12 mouse cellular contexts compared by ENCODE assay signal in the genomic region with DNA sequence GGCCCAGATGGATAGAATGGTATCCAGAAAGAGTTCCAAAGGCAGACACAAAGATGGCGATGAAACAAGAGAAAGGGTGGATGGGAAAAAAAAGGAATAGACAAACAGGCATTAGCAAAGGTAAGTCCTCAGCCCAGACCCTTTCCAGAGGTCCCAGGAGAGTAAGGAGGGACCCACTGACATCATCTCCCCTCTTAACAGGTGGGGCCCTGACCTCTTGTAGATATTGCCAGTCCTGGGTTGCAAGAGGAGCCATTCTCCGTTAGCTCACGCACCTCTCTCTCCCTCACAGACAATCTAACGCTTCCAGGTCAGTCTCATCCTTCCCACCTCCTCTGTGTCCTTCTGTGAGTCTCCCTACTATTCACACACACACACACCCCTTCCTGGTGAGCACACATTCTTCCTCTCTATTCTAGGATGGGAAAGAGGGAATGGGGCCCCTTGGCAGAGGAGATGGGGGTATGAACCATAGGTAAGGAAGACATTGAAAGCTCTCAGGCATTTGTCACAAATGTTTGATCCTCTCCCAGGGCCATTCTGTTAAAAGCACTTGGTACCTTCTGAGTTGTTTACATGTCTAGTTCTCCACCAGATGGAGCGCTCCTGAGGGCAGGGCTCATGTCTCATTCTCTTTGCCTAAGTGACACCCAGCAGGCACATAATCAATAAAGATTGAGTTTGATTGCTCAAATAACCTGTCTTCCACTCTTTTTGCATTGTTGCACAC. TPM values are rescaled to one million over a fixed set of nuclear protein-coding genes. Genes with fewer than 3 reads are reported as not detected.
DNase-seq lines count a peak whose midpoint lies in the region; ATAC-seq and TF ChIP-seq lines count a peak whose summit lies in the region.
"Had no signal": no experiment of that assay in that cellular context is flagged by ENCODE, and none has a peak within 500 bp of the region (broad histone marks: within the 10 kb centered on the region; RNA-seq: fewer than 3 reads in every experiment).

No protein-coding gene starts in this region.

- peaks cover 17% of the 10 kb centered on the region for H3K27me3 ChIP-seq in CH12.LX (replicated peaks)
- H3K27me3 ChIP-seq in MEL (ENCODE audit: control insufficient read depth in 1 of 2, insufficient read depth in 2 of 2, low read length in 2 of 2) = peaks cover 2% of the 10 kb centered on the region in 2 experiments; a peak in 3 of 4 replicates
- peaks cover 64% of the 10 kb centered on the region for H3K27me3 ChIP-seq in embryonic facial prominence, embryonic 13.5 days

- H3K4me3 ChIP-seq in CH12.LX (replicated peaks in 1 of 3; ENCODE audit: low read depth in 2 of 3, low read length in 2 of 3, poor library complexity in 1 of 3) = no peak overlapping the region
- no peak overlapping the region for H3K4me3 ChIP-seq in MEL (ENCODE audit: control insufficient read depth in 1 of 2, insufficient read depth in 1 of 2, low read depth in 2 of 2, low read length in 2 of 2)
- H3K4me3 ChIP-seq in embryonic facial prominence, embryonic 13.5 days = peak overlapping the region; percentile 71; the same call in 1 of the 2 replicates

- TF ChIP-seq CTCF in CH12.LX (conservative IDR thresholded peaks at IDR 0.05 in 1 of 2, IDR thresholded peaks at IDR 0.05 in 1 of 2; ENCODE audit: low read depth in 2 of 2, low read length in 2 of 2) = no peak
- peak in 1 of 3 experiments; percentile 13; a peak in 2 of 6 replicates for TF ChIP-seq CTCF in MEL (IDR thresholded peaks at IDR 0.05 in 2 of 3, conservative IDR thresholded peaks at IDR 0.05 in 1 of 3; ENCODE audit: control insufficient read depth in 1 of 3, insufficient read depth in 1 of 3, low read depth in 2 of 3, low read length in 3 of 3, poor library complexity in 1 of 3, severe bottlenecking in 1 of 3)

- TF ChIP-seq RAD21 in CH12.LX (IDR thresholded peaks at IDR 0.05; ENCODE audit: low read depth, low read length) (no peak), MEL (IDR thresholded peaks at IDR 0.05; ENCODE audit: low read depth, low read length) (no peak)

- ATAC-seq in embryonic facial prominence, embryonic 13.5 days (ENCODE audit: insufficient number of reproducible peaks, insufficient read depth, low FRiP score, low TSS enrichment, low read depth) = no peak

- no peak for TF ChIP-seq POLR2A in CH12.LX (IDR thresholded peaks at IDR 0.05; ENCODE audit: low read depth, low read length)
- TF ChIP-seq POLR2A in MEL (IDR thresholded peaks at IDR 0.05; ENCODE audit: control insufficient read depth in 1 of 2, insufficient read depth in 1 of 2, low read depth in 1 of 2, low read length in 2 of 2, poor library complexity in 1 of 2) = no peak

- in situ Hi-C loops in CH12.LX (cut with MboI; ENCODE audit: low pct_ligation_motif_present, low pct_unique_long_range_greater_than_20kb, low sequenced_read_pairs) = no loop called here

- no peak overlapping the region for H3K4me2 ChIP-seq in CH12.LX (ENCODE audit: insufficient read depth, low read depth, poor library complexity, severe bottlenecking)
- no peak overlapping the region for H3K4me2 ChIP-seq in embryonic facial prominence, embryonic 13.5 days
- H3K4me2 ChIP-seq: liver, embryonic 11.5 days had no signal

- H3K4me1 ChIP-seq in CH12.LX (ENCODE audit: control insufficient read depth in 1 of 2, insufficient read depth in 2 of 2) = peaks cover 23 to 34% of the 10 kb centered on the region in 2 experiments
- H3K4me1 ChIP-seq in MEL (ENCODE audit: control insufficient read depth in 1 of 2, insufficient read depth in 2 of 2, low read length in 2 of 2) = peaks cover 0 to 11% of the 10 kb centered on the region in 2 experiments; a peak in 1 of 4 replicates
- peaks cover 47% of the 10 kb centered on the region for H3K4me1 ChIP-seq in embryonic facial prominence, embryonic 13.5 days

- H3K9ac ChIP-seq in CH12.LX (ENCODE audit: insufficient read depth, low read depth) (no peak overlapping the region), MEL (ENCODE audit: control insufficient read depth, low read depth, low read length, poor library complexity, severe bottlenecking) (no peak overlapping the region)
- no peak overlapping the region for H3K9ac ChIP-seq in embryonic facial prominence, embryonic 13.5 days

- H3K36me3 ChIP-seq in CH12.LX (replicated peaks in 1 of 2; ENCODE audit: control insufficient read depth in 1 of 2, insufficient read depth in 1 of 2, low read length in 1 of 2) (no peaks in the 10 kb centered on the region), MEL (ENCODE audit: control insufficient read depth in 1 of 2, insufficient read depth in 2 of 2, low read length in 2 of 2) (no peaks in the 10 kb centered on the region)
- H3K36me3 ChIP-seq in embryonic facial prominence, embryonic 13.5 days = peaks cover 27% of the 10 kb centered on the region

- H3K9me3 ChIP-seq in CH12.LX (replicated peaks; ENCODE audit: low read length) (peaks cover 2% of the 10 kb centered on the region), MEL (replicated peaks; ENCODE audit: insufficient read depth, low read length) (no peaks in the 10 kb centered on the region)
- H3K9me3 ChIP-seq in embryonic facial prominence, embryonic 13.5 days = no peaks in the 10 kb centered on the region

- dilution Hi-C loops in CH12.LX (cut with MboI; ENCODE audit: extremely low pct_ligation_motif_present, extremely low pct_unique_long_range_greater_than_20kb, low sequenced_read_pairs) = no loop called here

- 77% methylated on average over 5 of the region's 5 CpGs for WGBS in embryonic facial prominence, embryonic 13.5 days

- H3K27ac ChIP-seq in CH12.LX (ENCODE audit: insufficient read depth, low read depth) (no peak overlapping the region), MEL (ENCODE audit: control insufficient read depth, low read depth, low read length) (no peak overlapping the region)
- H3K27ac ChIP-seq in embryonic facial prominence, embryonic 13.5 days = no peak overlapping the region

- TF ChIP-seq EP300 in CH12.LX (IDR thresholded peaks at IDR 0.05; ENCODE audit: low read length) (no peak), MEL (IDR thresholded peaks at IDR 0.05; ENCODE audit: low read depth in 1 of 2, low read length in 2 of 2) (no peak)

- no peak for DNase-seq in CH12.LX (ENCODE audit: extremely low read depth)
- DNase-seq in MEL (ENCODE audit: low read depth, low spot score) = no peak
- DNase-seq in induced T-regulatory cell, adult 2 months (ENCODE audit: low read depth) = peak; percentile 39
- DNase-seq in heart, adult 18-20 months = no peak
- DNase-seq in ovary, adult 18-20 months (ENCODE audit: low spot score) = no peak
- no peak for DNase-seq in thymus, postnatal 14 days
- no peak for DNase-seq in adrenal gland, postnatal 36 days
- DNase-seq: kidney, adult 8-10 months; lung, postnatal 36 days had no signal

- H3K79me2 ChIP-seq in CH12.LX (replicated peaks; ENCODE audit: control insufficient read depth, extremely low read depth, insufficient read depth, poor library complexity, severe bottlenecking) (no peaks in the 10 kb centered on the region), MEL (ENCODE audit: control insufficient read depth, insufficient read depth, low read length, poor library complexity) (no peaks in the 10 kb centered on the region)

RNA-seq across cellular contexts. Expression of gene Tmem151b, which starts 1.9 kb away (rescaled TPM):
- total RNA-seq in CH12.LX (2012; rRNA removed) (0.42 and 0.50 TPM in 2 replicates), CH12.LX (2014; rRNA removed) (0.12 and 0.30 TPM in 2 replicates), MEL (2012; rRNA removed) (0.15 and 0.33 TPM in 2 replicates)
- polyA plus RNA-seq in CH12.LX (2012; ENCODE audit: insufficient read length, low read depth) (0.53 and 0.72 TPM in 2 replicates), MEL (2012; ENCODE audit: insufficient read depth in 1 of 2, insufficient read length in 2 of 2, low read depth in 1 of 2, low replicate concordance in 2 of 2, missing spikeins in 1 of 2) (1 to 10 TPM in 1 of 2 experiments, not detected in 1; 1.1 TPM)
- polyA plus RNA-seq in embryonic facial prominence, embryonic 13.5 days (2015; fragmentation: Nextera tagmentation; extraction: Ambion mirVana) = 7.7 and 10.1 TPM in 2 replicates
- total RNA-seq in heart, adult 18-20 months (2021) = under 1 TPM in 1 of 2 experiments, not detected in 1; 0.05 TPM
- total RNA-seq in adrenal gland, postnatal 36 days (2021) = under 1 TPM; 0.13 to 0.23 TPM

RNA-seq across cellular contexts. Expression of gene Nfkbie, which starts 7.9 kb away (rescaled TPM):
- 91.5 and 136 TPM in 2 replicates for total RNA-seq in CH12.LX (2012; rRNA removed)
- 87.4 and 90.0 TPM in 2 replicates for total RNA-seq in CH12.LX (2014; rRNA removed)
- 76.6 and 78.7 TPM in 2 replicates for polyA plus RNA-seq in CH12.LX (2012; ENCODE audit: insufficient read length, low read depth)
- 2.7 and 3.3 TPM in 2 replicates for total RNA-seq in MEL (2012; rRNA removed)
- 1 to 10 TPM in 1 of 2 experiments, not detected in 1; 5.7 TPM for polyA plus RNA-seq in MEL (2012; ENCODE audit: insufficient read depth in 1 of 2, insufficient read length in 2 of 2, low read depth in 1 of 2, low replicate concordance in 2 of 2, missing spikeins in 1 of 2)
- polyA plus RNA-seq in embryonic facial prominence, embryonic 13.5 days (2015; fragmentation: Nextera tagmentation; extraction: Ambion mirVana) = 4.7 TPM in 2 replicates
- 1 to 10 TPM; 1.2 to 3.1 TPM for total RNA-seq in heart, adult 18-20 months (2021)
- total RNA-seq in adrenal gland, postnatal 36 days (2021) = 1 to 10 TPM; 3.7 TPM

RNA-seq across cellular contexts. Expression of gene Slc35b2, which starts 16.0 kb away (rescaled TPM):
- total RNA-seq in CH12.LX (2012; rRNA removed) (59.5 and 73.9 TPM in 2 replicates), CH12.LX (2014; rRNA removed) (89.3 and 101 TPM in 2 replicates), MEL (2012; rRNA removed) (65.8 and 81.7 TPM in 2 replicates)
- polyA plus RNA-seq in CH12.LX (2012; ENCODE audit: insufficient read length, low read depth) (54.1 and 57.2 TPM in 2 replicates), MEL (2012; ENCODE audit: insufficient read depth in 1 of 2, insufficient read length in 2 of 2, low read depth in 1 of 2, low replicate concordance in 2 of 2, missing spikeins in 1 of 2) (100 to 1,000 TPM in 1 of 2 experiments, not detected in 1; 111 TPM)
- 104 and 122 TPM in 2 replicates for polyA plus RNA-seq in embryonic facial prominence, embryonic 13.5 days (2015; fragmentation: Nextera tagmentation; extraction: Ambion mirVana)
- 10 to 100 TPM; 23.4 to 26.0 TPM for total RNA-seq in heart, adult 18-20 months (2021)
- 10 to 100 TPM; 43.4 to 75.9 TPM for total RNA-seq in adrenal gland, postnatal 36 days (2021)

RNA-seq across cellular contexts. Expression of gene Tcte1, which starts 24.4 kb away (rescaled TPM):
- total RNA-seq in CH12.LX (2012; rRNA removed) (not detected in 2 replicates), CH12.LX (2014; rRNA removed) (not detected in 2 replicates), MEL (2012; rRNA removed) (not detected in 2 replicates)
- polyA plus RNA-seq in CH12.LX (2012; ENCODE audit: insufficient read length, low read depth) (not detected in 2 replicates), MEL (2012; ENCODE audit: insufficient read depth in 1 of 2, insufficient read length in 2 of 2, low read depth in 1 of 2, low replicate concordance in 2 of 2, missing spikeins in 1 of 2) (not detected)
- 1.0 and 1.1 TPM in 2 replicates for polyA plus RNA-seq in embryonic facial prominence, embryonic 13.5 days (2015; fragmentation: Nextera tagmentation; extraction: Ambion mirVana)
- total RNA-seq in heart, adult 18-20 months (2021) = not detected
- not detected for total RNA-seq in adrenal gland, postnatal 36 days (2021)
- total RNA-seq: neutrophil, adult 5-6 weeks had no signal

RNA-seq across cellular contexts. Expression of gene Hsp90ab1, which starts 25.4 kb away (rescaled TPM):
- total RNA-seq in CH12.LX (2012; rRNA removed) (1,180 and 1,205 TPM in 2 replicates), CH12.LX (2014; rRNA removed) (607 and 790 TPM in 2 replicates), MEL (2012; rRNA removed) (1,032 and 1,220 TPM in 2 replicates)
- polyA plus RNA-seq in CH12.LX (2012; ENCODE audit: insufficient read length, low read depth) (4,858 and 5,122 TPM in 2 replicates), MEL (2012; ENCODE audit: insufficient read depth in 1 of 2, insufficient read length in 2 of 2, low read depth in 1 of 2, low replicate concordance in 2 of 2, missing spikeins in 1 of 2) (over 10,000 TPM in 1 of 2 experiments, 1,000 to 10,000 TPM in 1; 4,130 to 27,726 TPM)
- polyA plus RNA-seq in embryonic facial prominence, embryonic 13.5 days (2015; fragmentation: Nextera tagmentation; extraction: Ambion mirVana) = 1,480 and 1,606 TPM in 2 replicates
- total RNA-seq in heart, adult 18-20 months (2021) = 1,000 to 10,000 TPM; 1,354 to 1,581 TPM
- 1,000 to 10,000 TPM; 1,888 to 2,360 TPM for total RNA-seq in adrenal gland, postnatal 36 days (2021)

Comparison
In these comparisons a context has a peak if more than half of its experiments do, and no peak if none do; other contexts are left out.
1. RNA of gene Nfkbie, which starts 7.9 kb away (total RNA-seq): 87.4 to 136 TPM in CH12.LX; 3.7 TPM in adrenal gland, postnatal 36 days, 1.2 to 3.1 TPM in heart, adult 18-20 months and 2.7 to 3.3 TPM in MEL; every median in the first group is over 10 times any median in the second.
2. Of the 35 proteins assayed by ChIP-seq in both MEL and CH12.LX: peak only in MEL: none; only in CH12.LX: none; in both: SMC3; in neither: 33; mixed calls (peak in some experiments, not most) for 1.